Mouse (Mus musculus) urinary bladder, postnatal 36 days (tissue): Measurements from ENCODE around the gene Mrpl4.
"Not testable (repeated sequence)": the region's sequence is repeated elsewhere in the genome, so short reads cannot be mapped to it uniquely, and the experiment has no call there.

Source experiments
- DNase-seq, 2 experiments: peaks; one replicate each; pipeline ENCODE4 v3.0.0; 2022; ENCODE audit warnings: low spot score in 2 of 2, mixed read lengths in 1 of 2

Mrpl4 gene

DNA sequence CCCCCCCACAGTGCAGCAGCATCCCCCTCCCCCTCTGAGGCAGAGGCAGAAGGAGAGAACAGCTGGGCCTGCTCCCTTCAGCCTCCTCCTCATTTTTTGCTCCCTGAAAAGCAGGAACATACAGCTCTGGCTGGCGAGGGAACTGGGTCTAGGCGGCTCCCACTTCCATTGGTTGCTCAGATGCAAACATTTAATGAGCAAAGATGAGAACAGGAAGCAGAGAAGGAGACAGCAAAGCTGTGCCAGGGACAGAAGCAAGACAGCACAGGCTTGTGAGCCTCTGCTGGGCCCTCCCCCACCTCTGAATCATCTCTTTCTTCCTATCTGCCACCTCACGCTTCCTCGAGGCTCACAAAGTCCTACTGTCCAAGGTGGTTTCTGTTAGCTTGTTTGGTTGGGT is 38.8 kb downstream of the Mrpl4 start:
- no peak for DNase-seq

DNA sequence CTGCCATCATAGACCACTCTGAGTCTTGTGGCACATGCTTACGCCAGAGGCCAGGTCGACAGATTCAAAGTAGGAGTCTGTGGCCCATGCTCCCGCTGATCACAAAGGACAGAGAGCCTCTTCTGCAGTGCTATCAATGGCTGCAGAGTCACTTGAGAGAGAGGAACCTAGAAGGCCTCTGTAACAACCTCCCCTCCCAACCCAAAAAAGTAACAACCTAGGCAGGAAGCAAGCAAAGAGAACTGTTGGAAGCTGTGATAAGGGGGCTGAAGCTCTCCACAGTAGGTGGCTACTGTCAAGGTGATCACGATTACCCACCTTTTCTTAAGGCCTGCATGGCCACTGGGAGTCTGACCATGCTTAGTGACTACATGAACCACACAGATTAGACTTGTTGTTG is 41.0 kb downstream of the Mrpl4 start:
- DNase-seq: no peak

DNA sequence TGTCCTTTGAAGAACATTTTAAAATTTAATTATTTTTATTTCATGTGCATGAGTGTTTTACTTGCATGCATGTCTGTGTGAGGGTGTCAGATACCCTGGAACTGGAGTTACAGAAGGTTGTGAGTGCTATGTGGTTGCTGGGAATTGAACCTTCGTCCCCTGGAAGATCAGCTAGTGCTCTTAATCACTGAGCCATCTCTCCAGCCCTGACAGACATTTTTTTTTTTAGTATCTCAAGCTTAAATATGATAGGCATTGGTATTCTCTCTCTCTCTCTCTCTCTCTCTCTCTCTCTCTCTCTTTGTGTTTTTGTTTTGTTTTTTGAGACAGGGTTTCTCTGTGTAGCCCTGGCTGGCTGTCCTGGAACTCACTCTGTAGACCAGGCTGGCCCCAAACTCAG is 42.2 kb downstream of the Mrpl4 start:
- not testable (repeated sequence) for DNase-seq

DNA sequence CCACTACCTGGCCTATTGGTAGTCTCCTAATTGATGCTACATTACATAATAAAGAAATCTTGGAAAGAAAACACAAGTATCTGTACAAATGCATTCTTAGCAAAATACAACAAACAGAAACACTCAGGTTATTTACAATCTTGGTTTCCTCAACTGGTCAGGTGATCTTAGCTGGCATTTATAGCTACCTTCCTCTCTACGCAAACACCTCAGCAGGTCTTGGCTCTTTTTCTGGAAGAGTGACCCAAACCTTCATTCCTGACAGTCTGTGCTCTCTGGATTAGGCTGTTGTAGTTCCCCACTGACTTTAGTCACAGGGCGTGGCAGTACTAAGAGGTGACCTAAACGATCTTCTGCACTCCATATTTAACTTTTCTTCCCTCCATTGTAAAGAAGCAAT is 42.7 kb downstream of the Mrpl4 start:
- no peak for DNase-seq

DNA sequence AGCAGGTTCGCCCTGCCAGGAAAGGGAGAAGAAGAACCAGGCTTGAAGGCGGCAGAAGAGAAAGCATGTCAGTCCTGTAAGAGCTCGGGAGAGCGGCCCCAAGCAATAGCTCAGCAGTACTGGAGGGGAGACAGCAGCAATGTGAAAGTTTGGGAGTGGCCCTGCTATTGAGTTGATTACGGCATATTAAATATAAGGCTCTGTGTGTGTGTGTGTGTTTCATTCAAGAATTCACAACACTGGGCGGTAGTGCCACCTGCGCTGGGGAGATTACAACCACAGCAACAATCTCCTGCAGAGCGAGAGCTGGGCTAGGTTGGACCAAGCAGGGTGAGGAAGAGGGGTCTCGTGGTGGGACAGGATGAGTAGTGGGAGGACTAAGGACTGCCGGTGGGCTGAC is 49.0 kb downstream of the Mrpl4 start:
- no peak for DNase-seq
